Mouse (Mus musculus): Measurements from ENCODE around the gene Cwc25.

GRCm38 (mm10) chr11:97758942-97759341 lies 7.4 kb downstream of the Cwc25 start:
- TF ChIP-seq CTCF (IDR thresholded peaks at IDR 0.05; ENCODE audit: borderline replicate concordance, extremely low read depth, insufficient read depth, insufficient read length) = no peak
- TF ChIP-seq POLR2A (IDR thresholded peaks at IDR 0.05; ENCODE audit: borderline replicate concordance, extremely low read depth, insufficient read depth, insufficient read length, poor library complexity, severe bottlenecking) = no peak

Data from brain, embryonic 14.5 days (tissue).